In the genomic region with DNA sequence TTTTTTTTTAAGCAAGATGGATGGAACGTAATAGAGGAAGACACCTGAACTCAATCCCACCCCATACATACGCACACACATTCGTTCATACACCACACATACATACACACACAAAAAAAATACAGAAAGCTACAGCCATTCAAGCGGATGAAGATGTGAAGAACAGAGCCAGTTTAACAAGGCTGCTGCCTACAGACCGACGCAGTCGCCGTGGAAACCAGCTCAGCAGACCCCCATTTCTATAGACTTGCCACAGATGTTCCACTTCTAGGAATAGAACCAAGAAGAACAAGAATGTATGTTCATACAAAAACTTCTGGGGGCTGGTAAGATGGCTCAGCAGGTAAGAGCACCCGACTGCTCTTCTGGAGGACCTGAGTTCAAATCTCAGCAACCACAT, we compare ENCODE assay signal across 22 mouse cellular contexts. TPM values are rescaled to one million over a fixed set of nuclear protein-coding genes. Genes with fewer than 3 reads are reported as not detected.
DNase-seq lines count a peak whose midpoint lies in the region; ATAC-seq and TF ChIP-seq lines count a peak whose summit lies in the region.
"Had no signal": no experiment of that assay in that cellular context is flagged by ENCODE, and none has a peak within 500 bp of the region (broad histone marks: within the 10 kb centered on the region; RNA-seq: fewer than 3 reads in every experiment).

No protein-coding gene starts in this region.

- H3K4me1 ChIP-seq in forebrain, embryonic 14.5 days (ENCODE audit: control insufficient read depth, insufficient read depth, low read length): peaks cover 7% of the 10 kb centered on the region; the same call in 1 of the 2 replicates
- H3K4me1 ChIP-seq in forebrain, embryonic 16.5 days (replicated peaks; ENCODE audit: control insufficient read depth, insufficient read depth, low read length): peaks cover 14% of the 10 kb centered on the region
- H3K4me1 ChIP-seq in liver, postnatal 0 days (ENCODE audit: insufficient read depth): no peaks in the 10 kb centered on the region

- no peak overlapping the region for H3K27ac ChIP-seq in forebrain, embryonic 14.5 days (ENCODE audit: low read depth, low read length)
- H3K27ac ChIP-seq in forebrain, embryonic 16.5 days (ENCODE audit: low read length): no peak overlapping the region
- no peak overlapping the region for H3K27ac ChIP-seq in liver, postnatal 0 days (ENCODE audit: low read depth)
- H3K27ac ChIP-seq: embryonic facial prominence, embryonic 10.5 days; heart, embryonic 10.5 days; hindbrain, embryonic 14.5 days had no signal

- TF ChIP-seq CTCF in liver, postnatal 0 days (IDR thresholded peaks at IDR 0.05; ENCODE audit: low read depth): no peak

- ATAC-seq in forebrain, embryonic 14.5 days: no peak
- no peak for ATAC-seq in forebrain, embryonic 16.5 days
- no peak for ATAC-seq in liver, postnatal 0 days
- ATAC-seq: activated CD4-positive, CD25-positive, alpha-beta regulatory T cell, adult 4 months; inflammation-experienced regulatory T-cells, adult 6 months; Patski had no signal

- H3K27me3 ChIP-seq in forebrain, embryonic 14.5 days (replicated peaks; ENCODE audit: control insufficient read depth, insufficient read depth, low read length): no peaks in the 10 kb centered on the region
- no peaks in the 10 kb centered on the region for H3K27me3 ChIP-seq in forebrain, embryonic 16.5 days (replicated peaks; ENCODE audit: control insufficient read depth, insufficient read depth, low read length)
- H3K27me3 ChIP-seq in liver, postnatal 0 days (ENCODE audit: insufficient read depth, low read length): no peaks in the 10 kb centered on the region
- H3K27me3 ChIP-seq: Patski had no signal

- H3K36me3 ChIP-seq in forebrain, embryonic 14.5 days (ENCODE audit: control insufficient read depth, insufficient read depth, low read length): no peaks in the 10 kb centered on the region
- no peaks in the 10 kb centered on the region for H3K36me3 ChIP-seq in forebrain, embryonic 16.5 days (ENCODE audit: control insufficient read depth, insufficient read depth)
- no peaks in the 10 kb centered on the region for H3K36me3 ChIP-seq in liver, postnatal 0 days (replicated peaks; ENCODE audit: insufficient read depth, low read length)
- H3K36me3 ChIP-seq: embryonic facial prominence, embryonic 10.5 days; forebrain, embryonic 10.5 days; heart, embryonic 10.5 days had no signal

- no peak for TF ChIP-seq EP300 in liver, postnatal 0 days (IDR thresholded peaks at IDR 0.05; ENCODE audit: low read depth)

- H3K9me3 ChIP-seq in forebrain, embryonic 14.5 days (replicated peaks; ENCODE audit: control insufficient read depth, low read length): no peaks in the 10 kb centered on the region
- no peaks in the 10 kb centered on the region for H3K9me3 ChIP-seq in forebrain, embryonic 16.5 days (ENCODE audit: control insufficient read depth, low read length)
- no peaks in the 10 kb centered on the region for H3K9me3 ChIP-seq in liver, postnatal 0 days (ENCODE audit: low read length)
- H3K9me3 ChIP-seq: embryonic facial prominence, embryonic 10.5 days; forebrain, embryonic 10.5 days; heart, embryonic 10.5 days had no signal

- no peak overlapping the region for H3K9ac ChIP-seq in forebrain, embryonic 14.5 days (ENCODE audit: low read length)
- H3K9ac ChIP-seq in forebrain, embryonic 16.5 days (replicated peaks; ENCODE audit: low read depth, low read length): no peak overlapping the region
- H3K9ac ChIP-seq in liver, postnatal 0 days (replicated peaks): no peak overlapping the region
- H3K9ac ChIP-seq: hindbrain, embryonic 14.5 days had no signal

- DNase-seq in forebrain, embryonic 14.5 days (ENCODE audit: low spot score): peak; percentile 48
- peak; percentile 29 to 56 for DNase-seq in left cerebral cortex, postnatal 14 days (ENCODE audit: low spot score in 2 of 2)
- no peak for DNase-seq in left cerebral cortex, adult 9 months (ENCODE audit: low spot score in 2 of 2)
- peak; percentile 54 to 70 for DNase-seq in right cerebral cortex, postnatal 10 days (ENCODE audit: low spot score in 2 of 2)
- no peak for DNase-seq in right cerebral cortex, postnatal 4 days
- peak; percentile 26 for DNase-seq in mesoderm, embryonic 11.5 days (ENCODE audit: low read depth, low spot score)
- no peak for DNase-seq in liver, postnatal 0 days
- DNase-seq: adrenal gland, postnatal 14 days; cerebellum, adult 2 months; cerebellum, postnatal 10 days; gastrocnemius, postnatal 10 days; heart, adult 18-20 months; heart, postnatal 10 days; heart, postnatal 4 days had no signal

- no peak overlapping the region for H3K4me3 ChIP-seq in forebrain, embryonic 14.5 days (ENCODE audit: low read depth, low read length)
- no peak overlapping the region for H3K4me3 ChIP-seq in forebrain, embryonic 16.5 days (replicated peaks; ENCODE audit: low read length)
- H3K4me3 ChIP-seq in liver, postnatal 0 days (ENCODE audit: low read depth, low read length): no peak overlapping the region
- H3K4me3 ChIP-seq: embryonic facial prominence, embryonic 10.5 days; forebrain, embryonic 10.5 days; heart, embryonic 10.5 days had no signal

- intact Hi-C loops in left cerebral cortex, postnatal 14 days (cut with DNase I): no loop called here

- H3K4me2 ChIP-seq in forebrain, embryonic 14.5 days (ENCODE audit: low read length): no peak overlapping the region
- H3K4me2 ChIP-seq in forebrain, embryonic 16.5 days (ENCODE audit: low read length): no peak overlapping the region
- no peak overlapping the region for H3K4me2 ChIP-seq in liver, postnatal 0 days (ENCODE audit: low read depth, low read length)
- H3K4me2 ChIP-seq: hindbrain, embryonic 14.5 days had no signal

- 63% methylated on average over 9 of the region's 9 CpGs for WGBS in forebrain, embryonic 14.5 days
- WGBS in forebrain, embryonic 16.5 days: 58% methylated on average over 9 of the region's 9 CpGs
- WGBS in liver, postnatal 0 days (ENCODE audit: insufficient replicate concordance): 88% methylated on average over 9 of the region's 9 CpGs

RNA-seq across cellular contexts. Expression of gene Tjp2, which starts 8.1 kb away (rescaled TPM):
- polyA plus RNA-seq in forebrain, embryonic 14.5 days (2014; fragmentation: Nextera tagmentation; extraction: Ambion mirVana): 9.0 and 11.6 TPM in 2 replicates
- 11.3 and 15.0 TPM in 2 replicates for polyA plus RNA-seq in forebrain, embryonic 16.5 days (2015; fragmentation: Nextera tagmentation; extraction: Ambion mirVana)
- total RNA-seq in left cerebral cortex, postnatal 14 days (2021): 10 to 100 TPM; 17.6 to 19.5 TPM
- polyA plus RNA-seq in liver, postnatal 0 days (2015; fragmentation: Nextera tagmentation; extraction: Ambion mirVana): 3.5 and 4.1 TPM in 2 replicates

Comparison
In these comparisons a context has a peak if more than half of its experiments do, and no peak if none do; other contexts are left out.
1. DNase-seq: peak in forebrain, embryonic 14.5 days (single experiment), left cerebral cortex, postnatal 14 days (2 of 2), right cerebral cortex, postnatal 10 days (2 of 2) and mesoderm, embryonic 11.5 days (single experiment); none in left cerebral cortex, adult 9 months (0 of 2), right cerebral cortex, postnatal 4 days (single experiment) and liver, postnatal 0 days (single experiment).